Mouse (Mus musculus) liver, embryonic 12.5 days (tissue): ENCODE results near the gene Bach1. TPM values are rescaled to one million over a fixed set of nuclear protein-coding genes. Genes with fewer than 3 reads are reported as not detected.
"Not testable (repeated sequence)": the region's sequence is repeated elsewhere in the genome, so short reads cannot be mapped to it uniquely, and the experiment has no call there.

Experiments
- ATAC-seq: fragments of 200-750 bp; cut with Nextera tagmentation; 2 replicates; pipeline ENCODE4 v1.8.0; 2017; ENCODE audit warnings: moderate number of reproducible peaks, mild to moderate bottlenecking, moderate library complexity
- H3K27ac ChIP-seq: fragments of 300-500 bp; sonication (generic); 2 replicates; pipeline ENCODE4 v1.5.1; 2016; ENCODE audit warnings: mild to moderate bottlenecking
- H3K27me3 ChIP-seq: fragments of 300-500 bp; sonication (generic); replicated peaks from 2 replicates; pipeline ENCODE4 v1.6.1; 2016; ENCODE audit warnings: mild to moderate bottlenecking, moderate library complexity
- H3K36me3 ChIP-seq: fragments of 300-500 bp; sonication (generic); 2 replicates; pipeline ENCODE4 v1.6.1; 2016; ENCODE audit warnings: mild to moderate bottlenecking, moderate library complexity
- H3K4me1 ChIP-seq: fragments of 300-500 bp; sonication (generic); 2 replicates; pipeline ENCODE4 v1.6.1; 2016
- H3K4me2 ChIP-seq: fragments of 300-500 bp; sonication (generic); 2 replicates; pipeline ENCODE4 v1.6.1; 2016; ENCODE audit warnings: mild to moderate bottlenecking, moderate library complexity
- H3K4me3 ChIP-seq: fragments of 300-500 bp; sonication (generic); 2 replicates; pipeline ENCODE4 v1.5.1; 2016; ENCODE audit warnings: mild to moderate bottlenecking, moderate library complexity
- H3K9ac ChIP-seq: fragments of 300-500 bp; sonication (generic); 2 replicates; pipeline ENCODE4 v1.6.1; 2016; ENCODE audit warnings: mild to moderate bottlenecking, moderate library complexity
- H3K9me3 ChIP-seq: fragments of 300-500 bp; sonication (generic); replicated peaks from 2 replicates; pipeline ENCODE4 v1.6.1; 2016; ENCODE audit warnings: mild to moderate bottlenecking, moderate library complexity
- WGBS: fragments of 180-500 bp; shearing (Covaris S2); methylation state at CpG from one replicate; pipeline ENCODE4 v1.1.7; 2016; ENCODE audit not compliant: insufficient replicate concordance; 5-methylcytosine and 5-hydroxymethylcytosine counted together
- polyA plus RNA-seq: library from polyadenylated mRNA; unstranded; fragments of >200 nt; fragmentation: Nextera tagmentation; extraction: Ambion mirVana; gene quantifications from 2 replicates; pipeline ENCODE4 v1.2.1, GENCODE M21; 2016

The Bach1 gene
- polyA plus RNA-seq, 1 experiment from 2014 or later: 8.8 TPM

GRCm38 (mm10) chr16:87686458-87686857 is 12.3 kb upstream of the Bach1 start:
- Histone ChIP-seq H3K4me2 (no peak overlapping the region), H3K4me1 (peaks cover 4% of the 10 kb centered on the region; the same call in 1 of the 2 replicates), H3K4me3 (no peak overlapping the region), H3K9ac (no peak overlapping the region), H3K27ac (no peak overlapping the region), H3K27me3 (no peaks in the 10 kb centered on the region), H3K36me3 (no peaks in the 10 kb centered on the region), H3K9me3 (no peaks in the 10 kb centered on the region)
- ATAC-seq: 0 out of 2 replicates have a peak, but pooled peaks have one; percentile 44
- 21% methylated on average over 1 of the region's 1 CpGs for WGBS

- 58% methylated on average over 3 of the region's 3 CpGs for WGBS
- H3K36me3 ChIP-seq: no peaks in the 10 kb centered on the region
- H3K9me3 ChIP-seq: no peaks in the 10 kb centered on the region
- no peak overlapping the region for H3K4me2 ChIP-seq
- peaks cover 4% of the 10 kb centered on the region; the same call in 1 of the 2 replicates for H3K4me1 ChIP-seq
- H3K27ac ChIP-seq: no peak overlapping the region
- no peak overlapping the region for H3K4me3 ChIP-seq
- no peak overlapping the region for H3K9ac ChIP-seq
- no peak for ATAC-seq
- no peaks in the 10 kb centered on the region for H3K27me3 ChIP-seq
Observed at GRCm38 (mm10) chr16:87687346-87687745, 11.4 kb upstream of the Bach1 start.

GRCm38 (mm10) chr16:87688328-87688727 is 10.4 kb upstream of the Bach1 start:
- H3K4me3 ChIP-seq, H3K27me3 ChIP-seq, H3K27ac ChIP-seq, H3K4me2 ChIP-seq, H3K9ac ChIP-seq, H3K36me3 ChIP-seq, H3K9me3 ChIP-seq, H3K4me1 ChIP-seq, ATAC-seq: not testable (repeated sequence)
- WGBS: 88% methylated on average over 3 of the region's 3 CpGs

- not testable (repeated sequence) for H3K9ac ChIP-seq, ATAC-seq, H3K4me3 ChIP-seq, H3K4me2 ChIP-seq, H3K4me1 ChIP-seq, H3K27me3 ChIP-seq, H3K9me3 ChIP-seq, H3K36me3 ChIP-seq
- WGBS: 36% methylated on average over 7 of the region's 7 CpGs
- peak overlapping the region; percentile 45 for H3K27ac ChIP-seq
Observed at GRCm38 (mm10) chr16:87688823-87689222, 9.9 kb upstream of the Bach1 start.

GRCm38 (mm10) chr16:87689225-87689624 is 9.5 kb upstream of the Bach1 start:
- Histone ChIP-seq H3K27ac (peak overlapping the region; percentile 45), H3K36me3 (no peaks in the 10 kb centered on the region), H3K9me3 (no peaks in the 10 kb centered on the region), H3K9ac (no peak overlapping the region), H3K4me2 (no peak overlapping the region), H3K4me1 (peaks cover 4% of the 10 kb centered on the region; the same call in 1 of the 2 replicates), H3K4me3 (no peak overlapping the region), H3K27me3 (no peaks in the 10 kb centered on the region)
- no peak for ATAC-seq
- WGBS: 52% methylated on average over 8 of the region's 8 CpGs

GRCm38 (mm10) chr16:87690506-87690905 is 8.2 kb upstream of the Bach1 start:
- Histone ChIP-seq H3K4me1 (peaks cover 4% of the 10 kb centered on the region; the same call in 1 of the 2 replicates), H3K27me3 (no peaks in the 10 kb centered on the region), H3K4me3 (no peak overlapping the region), H3K36me3 (no peaks in the 10 kb centered on the region), H3K4me2 (no peak overlapping the region), H3K9ac (no peak overlapping the region), H3K9me3 (no peaks in the 10 kb centered on the region), H3K27ac (no peak overlapping the region)
- ATAC-seq: no peak
- WGBS: 82% methylated on average over 4 of the region's 4 CpGs

- WGBS: 82% methylated on average over 4 of the region's 4 CpGs
- Histone ChIP-seq H3K36me3 (no peaks in the 10 kb centered on the region), H3K27ac (no peak overlapping the region), H3K9ac (no peak overlapping the region), H3K4me2 (no peak overlapping the region), H3K9me3 (no peaks in the 10 kb centered on the region), H3K27me3 (no peaks in the 10 kb centered on the region), H3K4me3 (no peak overlapping the region), H3K4me1 (peaks cover 4% of the 10 kb centered on the region; the same call in 1 of the 2 replicates)
- no peak for ATAC-seq
Observed at GRCm38 (mm10) chr16:87691102-87691501, 7.6 kb upstream of the Bach1 start.

- Histone ChIP-seq H3K4me2 (no peak overlapping the region), H3K4me1 (peaks cover 12% of the 10 kb centered on the region), H3K27ac (no peak overlapping the region), H3K27me3 (no peaks in the 10 kb centered on the region), H3K4me3 (no peak overlapping the region), H3K9ac (no peak overlapping the region), H3K9me3 (no peaks in the 10 kb centered on the region), H3K36me3 (no peaks in the 10 kb centered on the region)
- ATAC-seq: no peak
- WGBS: 72% methylated on average over 2 of the region's 2 CpGs
Observed at GRCm38 (mm10) chr16:87692591-87692990, 6.2 kb upstream of the Bach1 start.

- no peaks in the 10 kb centered on the region for H3K36me3 ChIP-seq
- peaks cover 45% of the 10 kb centered on the region for H3K4me1 ChIP-seq
- H3K9ac ChIP-seq: peak overlapping the region; percentile 97
- WGBS: 8% methylated on average over 16 of the region's 16 CpGs
- peak overlapping the region; percentile 99 for H3K27ac ChIP-seq
- peak overlapping the region; percentile 96 for H3K4me3 ChIP-seq
- no peaks in the 10 kb centered on the region for H3K9me3 ChIP-seq
- H3K27me3 ChIP-seq: no peaks in the 10 kb centered on the region
- H3K4me2 ChIP-seq: peak overlapping the region; percentile 93
- ATAC-seq: peak; percentile 68
Observed at GRCm38 (mm10) chr16:87697707-87698365, 909 bp upstream of the Bach1 start.

- Histone ChIP-seq H3K27ac (peak overlapping the region; percentile 99), H3K4me2 (peak overlapping the region; percentile 93), H3K9ac (peak overlapping the region; percentile 97), H3K4me3 (peak overlapping the region; percentile 96), H3K4me1 (peaks cover 60% of the 10 kb centered on the region), H3K27me3 (no peaks in the 10 kb centered on the region), H3K9me3 (no peaks in the 10 kb centered on the region), H3K36me3 (no peaks in the 10 kb centered on the region)
- WGBS: under 1% methylated on average over 20 of the region's 20 CpGs
- no peak for ATAC-seq
Observed at GRCm38 (mm10) chr16:87699306-87699692, 554 bp downstream of the Bach1 start.

- WGBS: under 1% methylated on average over 20 of the region's 20 CpGs
- peak; percentile 61 for ATAC-seq
- Histone ChIP-seq H3K4me2 (peak overlapping the region; percentile 93), H3K9me3 (no peaks in the 10 kb centered on the region), H3K27ac (peak overlapping the region; percentile 99), H3K36me3 (no peaks in the 10 kb centered on the region), H3K9ac (peak overlapping the region; percentile 97), H3K4me1 (peaks cover 65% of the 10 kb centered on the region), H3K4me3 (peak overlapping the region; percentile 96), H3K27me3 (no peaks in the 10 kb centered on the region)
Observed at GRCm38 (mm10) chr16:87699693-87700394, 1.1 kb downstream of the Bach1 start.

- Histone ChIP-seq H3K27me3 (no peaks in the 10 kb centered on the region), H3K9ac (peak overlapping the region; percentile 97), H3K4me1 (peaks cover 71% of the 10 kb centered on the region), H3K4me3 (peak overlapping the region; percentile 96), H3K4me2 (peak overlapping the region; percentile 93), H3K9me3 (no peaks in the 10 kb centered on the region), H3K36me3 (no peaks in the 10 kb centered on the region), H3K27ac (peak overlapping the region; percentile 99)
- ATAC-seq: no peak
- 15% methylated on average over 3 of the region's 3 CpGs for WGBS
Observed at GRCm38 (mm10) chr16:87700395-87700765, 1.6 kb downstream of the Bach1 start.
